31 mouse cellular contexts compared by ENCODE assay signal in the genomic region with DNA sequence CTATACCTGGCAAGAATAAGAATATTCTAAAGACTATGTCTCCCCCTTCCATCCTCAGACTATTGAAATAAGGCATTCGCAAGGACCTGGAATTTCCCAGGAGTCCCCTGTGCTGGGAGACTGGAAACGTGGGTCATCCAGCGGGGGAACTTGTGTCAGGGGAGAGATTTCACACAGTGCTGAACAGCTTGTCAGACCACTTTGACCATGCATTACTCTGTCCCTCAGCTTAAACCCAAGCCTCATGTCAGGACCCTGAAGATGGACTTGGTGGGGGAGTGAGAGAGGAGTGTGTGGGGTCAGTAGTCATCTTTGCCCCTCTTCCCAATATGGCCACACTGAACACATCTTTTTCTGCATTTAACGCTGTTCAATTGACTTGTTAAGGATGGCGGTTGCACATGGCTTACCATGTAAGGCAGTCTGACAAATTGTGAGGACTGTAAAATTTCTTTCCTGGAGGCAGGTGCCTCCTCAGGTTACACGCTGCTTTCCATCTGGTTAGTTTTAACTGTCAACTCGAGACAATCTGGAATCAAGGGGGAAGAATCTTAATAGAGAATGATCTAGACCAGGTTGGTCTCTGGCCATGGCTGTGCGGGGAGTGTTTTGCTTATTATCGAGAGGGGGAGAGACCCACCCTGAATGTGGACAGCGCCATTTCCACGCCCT. TPM values are rescaled to one million over a fixed set of nuclear protein-coding genes. Genes with fewer than 3 reads are reported as not detected.
DNase-seq lines count a peak whose midpoint lies in the region; ATAC-seq lines count a peak whose summit lies in the region.
"Had no signal": no experiment of that assay in that cellular context is flagged by ENCODE, and none has a peak within 500 bp of the region (broad histone marks: within the 10 kb centered on the region; RNA-seq: fewer than 3 reads in every experiment).

No protein-coding gene starts in this region.

- H3K4me2 ChIP-seq in kidney, embryonic 16.5 days (replicated peaks; ENCODE audit: low read depth, low read length): no peak overlapping the region
- H3K4me2 ChIP-seq in embryonic facial prominence, embryonic 11.5 days (ENCODE audit: low read depth, low read length): no peak overlapping the region
- H3K4me2 ChIP-seq in midbrain, embryonic 11.5 days: no peak overlapping the region
- H3K4me2 ChIP-seq: embryonic facial prominence, embryonic 15.5 days; forebrain, embryonic 12.5 days; heart, embryonic 13.5 days; hindbrain, embryonic 14.5 days; liver, embryonic 15.5 days; midbrain, embryonic 13.5 days; neural tube, embryonic 13.5 days had no signal

- DNase-seq in embryo, embryonic 11 days: peak; percentile 17
- no peak for DNase-seq in embryo, embryonic 10.5 days (ENCODE audit: low spot score)
- DNase-seq in kidney, postnatal 25 days: no peak
- peak; percentile 68 for DNase-seq in embryonic facial prominence, embryonic 11.5 days (ENCODE audit: low spot score)
- peak; percentile 33 for DNase-seq in mesoderm, embryonic 11.5 days (ENCODE audit: low read depth, low spot score)
- DNase-seq in layer of hippocampus, postnatal 10 days (ENCODE audit: low spot score in 2 of 2): no peak
- no peak for DNase-seq in midbrain, embryonic 11.5 days (ENCODE audit: low spot score, missing footprints)
- DNase-seq: adrenal gland, adult 8-10 months; cerebellum, adult 8-10 months; cerebellum, postnatal 25 days; forebrain, postnatal 0 days; gastrocnemius, postnatal 14 days; heart, adult 2 months; heart, postnatal 10 days; kidney, postnatal 10 days; lung, postnatal 36 days; right cerebral cortex, postnatal 4 days; thymus, adult 2 months; thymus, postnatal 36 days had no signal

- WGBS in kidney, embryonic 16.5 days: 40% methylated on average over 11 of the region's 11 CpGs
- WGBS in embryonic facial prominence, embryonic 11.5 days: 58% methylated on average over 11 of the region's 11 CpGs
- 90% methylated on average over 11 of the region's 11 CpGs for WGBS in midbrain, embryonic 11.5 days

- H3K27ac ChIP-seq in kidney, embryonic 16.5 days (ENCODE audit: low read length): no peak overlapping the region
- H3K27ac ChIP-seq in embryonic facial prominence, embryonic 11.5 days (replicated peaks; ENCODE audit: low read depth, low read length): no peak overlapping the region
- no peak overlapping the region for H3K27ac ChIP-seq in midbrain, embryonic 11.5 days (ENCODE audit: low read depth, low read length)
- H3K27ac ChIP-seq: embryonic facial prominence, embryonic 15.5 days; forebrain, embryonic 12.5 days; heart, embryonic 13.5 days; hindbrain, embryonic 14.5 days; layer of hippocampus, adult 2 months; liver, embryonic 15.5 days; midbrain, embryonic 13.5 days; neural tube, embryonic 13.5 days had no signal

- H3K9me3 ChIP-seq in kidney, embryonic 16.5 days (ENCODE audit: low read length): no peaks in the 10 kb centered on the region
- H3K9me3 ChIP-seq in embryonic facial prominence, embryonic 11.5 days (replicated peaks; ENCODE audit: control insufficient read depth, low read length): no peaks in the 10 kb centered on the region
- no peaks in the 10 kb centered on the region for H3K9me3 ChIP-seq in midbrain, embryonic 11.5 days (ENCODE audit: control insufficient read depth, low read length)
- H3K9me3 ChIP-seq: embryonic facial prominence, embryonic 15.5 days; forebrain, embryonic 12.5 days; heart, embryonic 13.5 days; liver, embryonic 15.5 days; midbrain, embryonic 13.5 days; neural tube, embryonic 13.5 days had no signal

- no peak overlapping the region for H3K9ac ChIP-seq in kidney, embryonic 16.5 days (replicated peaks; ENCODE audit: low read length)
- H3K9ac ChIP-seq in embryonic facial prominence, embryonic 11.5 days (replicated peaks; ENCODE audit: low read length): no peak overlapping the region
- no peak overlapping the region for H3K9ac ChIP-seq in midbrain, embryonic 11.5 days (ENCODE audit: low read length)
- H3K9ac ChIP-seq: embryonic facial prominence, embryonic 15.5 days; forebrain, embryonic 12.5 days; forebrain, postnatal 0 days; heart, embryonic 13.5 days; hindbrain, embryonic 14.5 days; liver, embryonic 15.5 days; midbrain, embryonic 13.5 days; neural tube, embryonic 13.5 days had no signal

- ATAC-seq in kidney, embryonic 16.5 days (ENCODE audit: low FRiP score, low TSS enrichment): peak; percentile 80
- 0 out of 2 replicates have a peak, but pooled peaks have one; percentile 53 for ATAC-seq in embryonic facial prominence, embryonic 11.5 days (replicated peaks; ENCODE audit: insufficient number of reproducible peaks, low FRiP score, low TSS enrichment, low read depth)
- no peak for ATAC-seq in midbrain, embryonic 11.5 days (ENCODE audit: low FRiP score)
- ATAC-seq: activated CD4-positive, CD25-positive, alpha-beta regulatory T cell, adult 4 months; forebrain, postnatal 0 days; intestine, postnatal 0 days; midbrain, embryonic 13.5 days had no signal

- no peaks in the 10 kb centered on the region for H3K36me3 ChIP-seq in kidney, embryonic 16.5 days (ENCODE audit: insufficient read depth, low read length)
- no peaks in the 10 kb centered on the region for H3K36me3 ChIP-seq in embryonic facial prominence, embryonic 11.5 days (replicated peaks; ENCODE audit: control insufficient read depth, insufficient read depth, low read depth, low read length)
- no peaks in the 10 kb centered on the region for H3K36me3 ChIP-seq in midbrain, embryonic 11.5 days (ENCODE audit: control insufficient read depth, insufficient read depth, low read length)
- H3K36me3 ChIP-seq: embryonic facial prominence, embryonic 15.5 days; forebrain, embryonic 12.5 days; heart, embryonic 13.5 days; liver, embryonic 15.5 days; midbrain, embryonic 13.5 days; neural tube, embryonic 13.5 days had no signal

- H3K4me1 ChIP-seq in kidney, embryonic 16.5 days (ENCODE audit: insufficient read depth, low read length): no peaks in the 10 kb centered on the region; the same call in 1 of the 2 replicates
- no peaks in the 10 kb centered on the region; the same call in 1 of the 2 replicates for H3K4me1 ChIP-seq in embryonic facial prominence, embryonic 11.5 days (ENCODE audit: control insufficient read depth, insufficient read depth, low read length)
- H3K4me1 ChIP-seq in midbrain, embryonic 11.5 days (ENCODE audit: control insufficient read depth, insufficient read depth, low read length): no peaks in the 10 kb centered on the region
- H3K4me1 ChIP-seq: embryonic facial prominence, embryonic 15.5 days; forebrain, embryonic 12.5 days; liver, embryonic 15.5 days; midbrain, embryonic 13.5 days; neural tube, embryonic 13.5 days had no signal

- no peak overlapping the region for H3K4me3 ChIP-seq in kidney, embryonic 16.5 days (ENCODE audit: low read length)
- H3K4me3 ChIP-seq in embryonic facial prominence, embryonic 11.5 days (ENCODE audit: low read depth, low read length): no peak overlapping the region
- H3K4me3 ChIP-seq in midbrain, embryonic 11.5 days (ENCODE audit: low read depth, low read length): no peak overlapping the region
- H3K4me3 ChIP-seq: embryonic facial prominence, embryonic 15.5 days; forebrain, embryonic 12.5 days; heart, adult 2 months; heart, embryonic 13.5 days; layer of hippocampus, adult 2 months; liver, embryonic 15.5 days; midbrain, embryonic 13.5 days; neural tube, embryonic 13.5 days had no signal

- no peaks in the 10 kb centered on the region for H3K27me3 ChIP-seq in kidney, embryonic 16.5 days (ENCODE audit: insufficient read depth, low read length)
- no peaks in the 10 kb centered on the region for H3K27me3 ChIP-seq in embryonic facial prominence, embryonic 11.5 days (ENCODE audit: control insufficient read depth, insufficient read depth, low read length)
- H3K27me3 ChIP-seq in midbrain, embryonic 11.5 days (ENCODE audit: control insufficient read depth, insufficient read depth, low read length): no peaks in the 10 kb centered on the region
- H3K27me3 ChIP-seq: CH12.LX; embryonic facial prominence, embryonic 15.5 days; forebrain, embryonic 12.5 days; heart, embryonic 13.5 days; liver, embryonic 15.5 days; midbrain, embryonic 13.5 days; neural tube, embryonic 13.5 days had no signal

RNA-seq across cellular contexts. Expression of a gene that starts 56.2 kb away (rescaled TPM):
- 6.8 and 8.0 TPM in 2 replicates for polyA plus RNA-seq in kidney, embryonic 16.5 days (2015; fragmentation: Nextera tagmentation; extraction: Ambion mirVana)
- polyA plus RNA-seq in embryonic facial prominence, embryonic 11.5 days (2014; fragmentation: Nextera tagmentation; extraction: Ambion mirVana): 6.6 and 8.2 TPM in 2 replicates
- total RNA-seq in layer of hippocampus, postnatal 10 days (2021): 10 to 100 TPM; 20.1 to 30.4 TPM
- 9.0 and 9.7 TPM in 2 replicates for polyA plus RNA-seq in midbrain, embryonic 11.5 days (2014; fragmentation: Nextera tagmentation; extraction: Ambion mirVana)

Comparison
In these comparisons a context has a peak if more than half of its experiments do, and no peak if none do; other contexts are left out.
1. DNase-seq: peak in embryo, embryonic 11 days (single experiment), embryonic facial prominence, embryonic 11.5 days (single experiment) and mesoderm, embryonic 11.5 days (single experiment); none in embryo, embryonic 10.5 days (single experiment), kidney, postnatal 25 days (0 of 2), layer of hippocampus, postnatal 10 days (0 of 2) and midbrain, embryonic 11.5 days (single experiment).